Mouse (Mus musculus) forelimb bud, embryonic 11.5 days (tissue): ENCODE measurements around the gene Olfr104-ps.

Experiments
- DNase-seq: peaks from one replicate; pipeline ENCODE4 v3.0.0-alpha.2; 2012; ENCODE audit warnings: low read depth, low spot score

The Olfr104-ps gene

DNA sequence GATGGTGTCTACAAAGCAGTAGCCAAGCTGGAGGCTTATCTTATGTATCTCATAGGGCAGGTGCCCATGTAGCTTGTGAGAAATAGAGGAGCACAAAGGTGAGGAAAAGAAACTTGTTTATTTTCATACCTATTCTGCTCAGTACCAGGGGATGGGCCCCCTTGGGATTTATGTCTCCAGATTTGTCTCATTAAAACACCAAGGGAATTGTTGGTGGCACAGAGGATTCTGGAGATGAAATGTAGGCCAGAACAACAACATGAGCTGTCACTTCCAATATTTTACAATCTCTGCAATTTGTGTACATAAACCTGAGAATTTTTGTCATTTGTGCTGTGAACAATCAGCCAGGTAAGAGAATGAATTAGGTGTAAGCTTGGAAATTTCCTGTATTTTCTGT lies at the start of gene Olfr104-ps:
TSS of gene Olfr104-ps (plus strand) at position 301 of the 400 bp plus-strand sequence.
- DNase-seq, result no peak

DNA sequence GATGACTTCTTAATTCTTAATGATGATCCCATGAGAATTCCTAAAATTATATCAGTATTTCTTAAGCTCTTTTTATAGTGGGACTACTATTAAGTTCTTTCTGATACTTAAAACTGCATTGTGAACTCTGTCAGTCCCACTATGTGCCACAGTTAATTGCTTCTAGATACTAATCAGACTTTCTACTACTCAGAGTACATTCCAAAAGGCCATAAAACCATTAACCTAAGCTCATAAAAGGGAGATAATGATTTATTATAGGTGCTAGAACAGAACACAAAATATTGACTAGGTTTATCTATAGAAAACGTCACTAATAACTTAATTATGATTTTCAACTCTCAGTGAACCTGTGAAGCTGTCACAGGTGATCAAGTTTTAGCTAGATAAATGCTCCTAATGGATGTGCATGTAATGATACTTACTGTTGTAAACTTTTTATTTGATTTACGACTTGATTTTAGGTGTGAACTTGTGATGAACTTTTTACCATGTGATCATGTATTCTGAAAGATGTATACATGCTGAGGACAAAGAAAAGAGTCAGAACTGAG lies 49.2 kb upstream of the Olfr104-ps start:
- no peak for DNase-seq

DNA sequence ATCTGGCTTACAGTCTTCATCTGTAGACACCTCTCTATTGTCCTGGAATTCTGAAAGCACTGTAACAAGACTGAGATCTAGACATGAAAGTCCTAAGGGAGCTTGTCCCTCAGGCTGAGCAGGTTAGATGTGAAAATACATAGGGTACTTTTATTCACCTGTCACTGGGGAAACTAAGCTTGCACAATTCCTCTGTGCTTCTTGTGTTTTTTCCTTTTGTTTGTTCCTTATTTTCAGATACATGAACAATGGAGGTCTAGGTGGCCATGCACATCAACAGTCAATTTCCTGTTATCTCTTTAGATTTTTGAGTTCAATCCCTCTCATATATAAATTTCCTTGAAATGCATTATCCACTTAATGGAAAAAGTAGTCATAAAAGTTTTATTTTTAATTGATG lies 42.4 kb upstream of the Olfr104-ps start, which contains the start of gene Olfr102:
TSS of gene Olfr102 (minus strand) at position 101 of the 400 bp plus-strand sequence.
- DNase-seq, result no peak

DNA sequence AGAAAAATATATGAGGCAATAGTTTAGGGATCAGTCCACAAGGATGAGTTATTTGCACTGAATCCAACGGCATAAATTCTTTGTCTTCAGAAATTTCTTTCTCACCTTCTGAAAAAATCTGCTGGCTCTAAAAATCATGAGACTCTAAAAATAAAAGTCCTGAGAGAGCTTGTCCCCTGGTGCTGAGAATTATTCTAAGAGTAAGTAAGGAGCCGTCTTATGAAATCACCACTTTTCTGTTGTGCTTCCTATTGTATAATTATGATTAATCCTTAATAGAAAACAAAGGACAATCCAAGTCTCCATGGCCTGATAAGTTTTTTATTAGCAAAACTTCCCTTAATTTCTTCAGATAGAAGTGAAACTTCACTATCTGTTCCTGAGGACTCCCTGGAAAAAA lies 19.8 kb upstream of the Olfr104-ps start, which contains the start of gene Olfr103:
TSS of gene Olfr103 (minus strand) at position 101 of the 400 bp plus-strand sequence.
- DNase-seq, result no peak

DNA sequence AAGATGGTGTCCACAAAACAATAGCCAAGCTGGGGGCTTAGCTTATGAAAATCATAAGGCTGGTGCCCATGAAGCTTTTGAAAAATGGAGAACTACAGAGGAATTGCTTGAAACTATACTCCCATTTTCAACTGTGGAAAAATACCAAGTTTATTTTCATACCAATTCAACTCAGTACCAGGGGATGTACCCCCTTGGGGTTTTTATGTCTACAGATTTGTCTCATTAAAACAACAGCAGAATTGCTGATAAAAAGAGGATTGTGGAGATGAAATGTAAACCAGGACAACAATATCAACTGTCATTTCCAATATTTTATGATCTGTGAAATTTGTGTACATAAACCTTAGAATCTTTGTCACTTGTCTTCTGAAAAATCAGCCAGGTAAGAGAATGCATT lies 19.4 kb downstream of the Olfr104-ps start, which contains the start of gene Olfr105-ps:
TSS of gene Olfr105-ps (plus strand) at position 301 of the 400 bp plus-strand sequence.
- DNase-seq, result no peak

DNA sequence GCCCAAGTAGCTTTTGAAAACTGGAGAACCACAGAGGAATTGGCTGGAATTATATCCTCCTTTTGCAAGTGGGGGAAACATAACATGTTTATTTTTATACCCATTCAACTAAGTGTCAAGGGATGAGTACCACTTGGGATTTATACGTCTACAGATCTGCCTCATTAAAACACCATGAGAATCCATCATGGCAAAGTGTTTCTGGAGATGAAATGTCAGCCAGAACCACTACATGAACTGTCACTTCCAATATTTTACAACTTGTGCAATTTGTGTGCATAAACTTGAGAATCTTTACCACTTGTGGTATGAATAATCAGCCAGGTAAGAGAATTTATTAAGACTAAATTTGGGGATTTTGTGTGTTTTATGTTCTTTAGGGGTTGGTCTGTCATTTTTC lies 30.7 kb downstream of the Olfr104-ps start, which contains the start of gene Olfr106-ps:
TSS of gene Olfr106-ps (plus strand) at position 301 of the 400 bp plus-strand sequence.
- DNase-seq, result no peak

DNA sequence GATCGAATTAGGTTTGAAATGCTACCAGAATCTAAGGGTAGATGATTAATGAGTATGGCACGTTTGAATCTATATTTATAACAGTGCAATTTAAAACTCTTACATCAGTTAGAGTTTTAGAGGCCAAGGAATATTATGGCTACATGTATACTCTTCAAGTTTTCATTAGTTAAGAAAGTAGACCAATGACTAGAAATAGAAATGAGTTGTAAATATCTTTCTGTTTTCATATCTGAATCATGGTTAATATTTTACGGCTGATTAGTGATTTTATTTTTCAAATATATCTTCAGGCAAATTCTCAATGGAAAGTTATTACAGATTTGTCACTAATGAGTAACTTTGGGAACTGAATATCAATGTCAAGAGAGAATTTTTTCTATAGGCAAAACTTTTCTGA lies 39.5 kb downstream of the Olfr104-ps start, which contains the start of gene Olfr107:
TSS of gene Olfr107 (plus strand) at position 301 of the 400 bp plus-strand sequence.
- DNase-seq, result no peak

DNA sequence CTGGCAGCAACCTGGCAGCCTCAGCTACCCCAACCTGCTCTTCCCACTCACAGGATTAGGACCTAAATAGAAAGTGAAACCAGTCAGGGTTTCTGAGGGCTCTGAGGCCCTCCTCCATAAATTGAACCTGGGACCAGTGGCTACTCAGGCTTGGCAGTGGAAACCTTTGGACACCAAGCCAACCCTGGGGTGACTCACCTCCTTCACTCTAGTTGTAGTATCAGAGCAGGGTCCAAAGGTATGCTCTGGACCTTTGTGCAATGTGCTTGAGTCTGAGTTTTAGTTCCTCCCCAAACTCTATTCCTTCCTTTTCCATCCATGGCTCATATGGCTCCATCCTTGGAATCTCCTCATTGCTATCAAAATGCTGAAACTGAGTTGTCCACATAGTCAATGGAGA lies 54.0 kb downstream of the Olfr104-ps start:
- DNase-seq, result no peak
